Mouse (Mus musculus): Measurements from ENCODE around the gene Arrdc1.

GRCm38 (mm10) chr2:24962304-24963000 lies 27.4 kb upstream of the Arrdc1 start, which contains the start of gene Dph7:
- TF ChIP-seq CTCF (IDR thresholded peaks at IDR 0.05; ENCODE audit: extremely low read depth, insufficient read length, insufficient replicate concordance, low read depth, low read length) (peak; percentile 86; the same call in 1 of the 2 replicates), POLR2A (IDR thresholded peaks at IDR 0.05; ENCODE audit: low read depth, low read length) (no peak)
